12 mouse cellular contexts compared by ENCODE assay signal in the genomic region with DNA sequence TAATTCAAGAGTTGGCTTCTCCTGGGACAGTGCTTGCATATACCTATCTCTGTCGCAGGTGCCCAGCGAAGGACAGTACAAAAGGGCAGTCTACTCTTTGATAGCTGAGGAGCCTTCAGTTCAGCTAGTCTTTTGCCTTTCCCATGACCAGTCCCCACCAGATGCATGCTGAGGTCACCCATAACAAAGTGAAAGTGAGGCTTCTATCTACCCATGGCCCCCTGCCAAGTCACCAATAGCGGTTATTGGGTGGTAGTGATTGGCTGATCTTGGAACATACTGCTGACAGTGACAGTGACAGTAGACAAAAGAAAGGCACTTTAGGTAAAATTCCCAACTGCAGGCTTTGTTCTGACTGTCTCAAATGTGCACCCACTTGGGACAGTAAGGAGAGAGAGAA. TPM values are rescaled to one million over a fixed set of nuclear protein-coding genes. Genes with fewer than 3 reads are reported as not detected.
DNase-seq lines count a peak whose midpoint lies in the region; ATAC-seq and TF ChIP-seq lines count a peak whose summit lies in the region.
"Had no signal": no experiment of that assay in that cellular context is flagged by ENCODE, and none has a peak within 500 bp of the region (broad histone marks: within the 10 kb centered on the region; RNA-seq: fewer than 3 reads in every experiment).

No protein-coding gene starts in this region.

- ATAC-seq in heart, embryonic 15.5 days (replicated peaks; ENCODE audit: insufficient number of reproducible peaks, insufficient read depth, low FRiP score, low read depth) = no peak
- no peak for ATAC-seq in heart, embryonic 11.5 days (replicated peaks; ENCODE audit: insufficient number of reproducible peaks, low FRiP score, low TSS enrichment)
- no peak for ATAC-seq in embryonic facial prominence, embryonic 13.5 days (ENCODE audit: insufficient number of reproducible peaks, insufficient read depth, low FRiP score, low TSS enrichment, low read depth)
- ATAC-seq in megakaryocyte, adult 5-6 weeks (ENCODE audit: poor library complexity, severe bottlenecking) = no peak
- no peak for ATAC-seq in midbrain, embryonic 13.5 days
- ATAC-seq: inflammation-experienced regulatory T-cells, adult 6 months had no signal

- no peak overlapping the region for H3K4me3 ChIP-seq in heart, embryonic 15.5 days
- H3K4me3 ChIP-seq in heart, embryonic 11.5 days (ENCODE audit: low read depth, low read length) = no peak overlapping the region
- H3K4me3 ChIP-seq in MEL (ENCODE audit: control insufficient read depth in 1 of 2, insufficient read depth in 1 of 2, low read depth in 2 of 2, low read length in 2 of 2) = peak overlapping the region in 1 of 2 experiments; percentile 5; a peak in 1 of 4 replicates
- H3K4me3 ChIP-seq in embryonic facial prominence, embryonic 13.5 days = no peak overlapping the region
- no peak overlapping the region for H3K4me3 ChIP-seq in midbrain, embryonic 13.5 days (replicated peaks)
- H3K4me3 ChIP-seq: neural tube, embryonic 12.5 days had no signal

- peak; percentile 9 for DNase-seq in MEL (ENCODE audit: low read depth, low spot score)
- peak; percentile 40 for DNase-seq in lung, postnatal 36 days
- DNase-seq in thymus, postnatal 14 days = no peak
- DNase-seq: left cerebral cortex, postnatal 4 days had no signal

- H3K79me2 ChIP-seq in MEL (ENCODE audit: control insufficient read depth, insufficient read depth, low read length, poor library complexity) = no peaks in the 10 kb centered on the region

- H3K27me3 ChIP-seq in heart, embryonic 15.5 days = no peaks in the 10 kb centered on the region
- no peaks in the 10 kb centered on the region for H3K27me3 ChIP-seq in heart, embryonic 11.5 days (ENCODE audit: control insufficient read depth, insufficient read depth, low read length)
- H3K27me3 ChIP-seq in MEL (ENCODE audit: control insufficient read depth in 1 of 2, insufficient read depth in 2 of 2, low read length in 2 of 2) = no peaks in the 10 kb centered on the region
- no peaks in the 10 kb centered on the region for H3K27me3 ChIP-seq in embryonic facial prominence, embryonic 13.5 days
- H3K27me3 ChIP-seq in midbrain, embryonic 13.5 days = no peaks in the 10 kb centered on the region
- H3K27me3 ChIP-seq: neural tube, embryonic 12.5 days had no signal

- H3K9ac ChIP-seq in heart, embryonic 15.5 days = no peak overlapping the region
- H3K9ac ChIP-seq in heart, embryonic 11.5 days (ENCODE audit: low read depth, low read length) = no peak overlapping the region
- H3K9ac ChIP-seq in MEL (ENCODE audit: control insufficient read depth, low read depth, low read length, poor library complexity, severe bottlenecking) = no peak overlapping the region
- H3K9ac ChIP-seq in embryonic facial prominence, embryonic 13.5 days = no peak overlapping the region
- no peak overlapping the region for H3K9ac ChIP-seq in midbrain, embryonic 13.5 days (replicated peaks)
- H3K9ac ChIP-seq: neural tube, embryonic 12.5 days had no signal

- no peak for TF ChIP-seq EP300 in MEL (IDR thresholded peaks at IDR 0.05; ENCODE audit: low read depth in 1 of 2, low read length in 2 of 2)

- WGBS in heart, embryonic 15.5 days = 72% methylated on average over 3 of the region's 3 CpGs
- WGBS in heart, embryonic 11.5 days (ENCODE audit: insufficient replicate concordance) = 78% methylated on average over 3 of the region's 3 CpGs
- 88% methylated on average over 3 of the region's 3 CpGs for WGBS in embryonic facial prominence, embryonic 13.5 days
- WGBS in midbrain, embryonic 13.5 days = 89% methylated on average over 3 of the region's 3 CpGs

- H3K36me3 ChIP-seq in heart, embryonic 15.5 days = no peaks in the 10 kb centered on the region
- H3K36me3 ChIP-seq in heart, embryonic 11.5 days (ENCODE audit: control insufficient read depth, insufficient read depth, low read length) = no peaks in the 10 kb centered on the region
- H3K36me3 ChIP-seq in MEL (ENCODE audit: control insufficient read depth in 1 of 2, insufficient read depth in 2 of 2, low read length in 2 of 2) = no peaks in the 10 kb centered on the region
- H3K36me3 ChIP-seq in embryonic facial prominence, embryonic 13.5 days = 0 out of 2 replicates have a peak, but pooled peaks cover 2% of the 10 kb centered on the region
- H3K36me3 ChIP-seq in midbrain, embryonic 13.5 days = no peaks in the 10 kb centered on the region
- H3K36me3 ChIP-seq: neural tube, embryonic 12.5 days had no signal

- no peak for TF ChIP-seq RAD21 in MEL (IDR thresholded peaks at IDR 0.05; ENCODE audit: low read depth, low read length)

- peak overlapping the region; percentile 3; the same call in 1 of the 2 replicates for H3K27ac ChIP-seq in heart, embryonic 15.5 days
- no peak overlapping the region for H3K27ac ChIP-seq in heart, embryonic 11.5 days (ENCODE audit: low read depth, low read length)
- no peak overlapping the region for H3K27ac ChIP-seq in MEL (ENCODE audit: control insufficient read depth, low read depth, low read length)
- peak overlapping the region; percentile 17; the same call in 1 of the 2 replicates for H3K27ac ChIP-seq in embryonic facial prominence, embryonic 13.5 days
- H3K27ac ChIP-seq in midbrain, embryonic 13.5 days = no peak overlapping the region
- H3K27ac ChIP-seq: neural tube, embryonic 12.5 days had no signal

- no peak for TF ChIP-seq POLR2A in MEL (IDR thresholded peaks at IDR 0.05; ENCODE audit: control insufficient read depth in 1 of 2, insufficient read depth in 1 of 2, low read depth in 1 of 2, low read length in 2 of 2, poor library complexity in 1 of 2)

- TF ChIP-seq CTCF in MEL (IDR thresholded peaks at IDR 0.05 in 2 of 3, conservative IDR thresholded peaks at IDR 0.05 in 1 of 3; ENCODE audit: control insufficient read depth in 1 of 3, insufficient read depth in 1 of 3, low read depth in 2 of 3, low read length in 3 of 3, poor library complexity in 1 of 3, severe bottlenecking in 1 of 3) = no peak

- H3K4me1 ChIP-seq in heart, embryonic 15.5 days (replicated peaks) = peaks cover 22% of the 10 kb centered on the region
- H3K4me1 ChIP-seq in heart, embryonic 11.5 days (ENCODE audit: control insufficient read depth, insufficient read depth, low read length) = peaks cover 13% of the 10 kb centered on the region
- no peaks in the 10 kb centered on the region for H3K4me1 ChIP-seq in MEL (ENCODE audit: control insufficient read depth in 1 of 2, insufficient read depth in 2 of 2, low read length in 2 of 2)
- H3K4me1 ChIP-seq in embryonic facial prominence, embryonic 13.5 days = peaks cover 57% of the 10 kb centered on the region
- peaks cover 45% of the 10 kb centered on the region for H3K4me1 ChIP-seq in midbrain, embryonic 13.5 days (replicated peaks)

- H3K9me3 ChIP-seq in heart, embryonic 15.5 days (replicated peaks) = no peaks in the 10 kb centered on the region
- no peaks in the 10 kb centered on the region for H3K9me3 ChIP-seq in heart, embryonic 11.5 days (replicated peaks; ENCODE audit: control insufficient read depth, low read length)
- no peaks in the 10 kb centered on the region for H3K9me3 ChIP-seq in MEL (replicated peaks; ENCODE audit: insufficient read depth, low read length)
- H3K9me3 ChIP-seq in embryonic facial prominence, embryonic 13.5 days = no peaks in the 10 kb centered on the region
- no peaks in the 10 kb centered on the region for H3K9me3 ChIP-seq in midbrain, embryonic 13.5 days
- H3K9me3 ChIP-seq: neural tube, embryonic 12.5 days had no signal

- no peak overlapping the region for H3K4me2 ChIP-seq in heart, embryonic 15.5 days
- no peak overlapping the region for H3K4me2 ChIP-seq in heart, embryonic 11.5 days
- H3K4me2 ChIP-seq in embryonic facial prominence, embryonic 13.5 days = no peak overlapping the region
- H3K4me2 ChIP-seq in midbrain, embryonic 13.5 days (replicated peaks) = no peak overlapping the region
- H3K4me2 ChIP-seq: neural tube, embryonic 12.5 days had no signal

TF ChIP-seq in MEL, 35 proteins besides CTCF, POLR2A, EP300 and RAD21:
- TF ChIP-seq BHLHE40 (IDR thresholded peaks at IDR 0.05; ENCODE audit: borderline replicate concordance, low read depth, low read length) (no peak), ETS1 (IDR thresholded peaks at IDR 0.05; ENCODE audit: low read depth, low read length) (no peak), GATA1 (IDR thresholded peaks at IDR 0.05; ENCODE audit: low read depth, low read length) (no peak), MYB (IDR thresholded peaks at IDR 0.05; ENCODE audit: low read depth, low read length) (no peak), USF2 (IDR thresholded peaks at IDR 0.05; ENCODE audit: borderline replicate concordance in 1 of 2, insufficient read depth in 1 of 2, low read depth in 1 of 2, low read length in 2 of 2) (no peak), MAX (IDR thresholded peaks at IDR 0.05; ENCODE audit: low read length) (no peak), GABPA (IDR thresholded peaks at IDR 0.05; ENCODE audit: low read depth, low read length) (no peak), MEF2A (IDR thresholded peaks at IDR 0.05; ENCODE audit: extremely low read depth, insufficient replicate concordance, low read depth, low read length, poor library complexity, severe bottlenecking) (no peak), NELFE (IDR thresholded peaks at IDR 0.05; ENCODE audit: low read depth, low read length) (no peak), ZMIZ1 (IDR thresholded peaks at IDR 0.05; ENCODE audit: low read depth, low read length) (no peak), NRF1 (IDR thresholded peaks at IDR 0.05; ENCODE audit: insufficient read depth, low read depth, low read length, poor library complexity, severe bottlenecking) (no peak), SIN3A (IDR thresholded peaks at IDR 0.05; ENCODE audit: low read length) (no peak), RCOR1 (IDR thresholded peaks at IDR 0.05; ENCODE audit: low read depth, low read length) (no peak), SMC3 (IDR thresholded peaks at IDR 0.05; ENCODE audit: low read depth, low read length) (no peak)

RNA-seq across cellular contexts. Expression of a gene that starts 53.2 kb away (rescaled TPM):
- polyA plus RNA-seq in heart, embryonic 15.5 days (2015; fragmentation: Nextera tagmentation; extraction: Ambion mirVana) = 16.7 and 22.8 TPM in 2 replicates
- 29.6 and 30.1 TPM in 2 replicates for polyA plus RNA-seq in heart, embryonic 11.5 days (2014; fragmentation: Nextera tagmentation; extraction: Ambion mirVana)
- total RNA-seq in MEL (2012; rRNA removed) = not detected in 2 replicates
- polyA plus RNA-seq in MEL (2012; ENCODE audit: insufficient read depth in 1 of 2, insufficient read length in 2 of 2, low read depth in 1 of 2, low replicate concordance in 2 of 2, missing spikeins in 1 of 2) = not detected
- 81.8 and 95.3 TPM in 2 replicates for polyA plus RNA-seq in embryonic facial prominence, embryonic 13.5 days (2015; fragmentation: Nextera tagmentation; extraction: Ambion mirVana)
- 0.16 TPM in 1 of 2 replicates, not detected in the other for total RNA-seq in megakaryocyte, adult 5-6 weeks (2015)
- 0.29 and 0.45 TPM in 2 replicates for total RNA-seq in megakaryocyte, adult 5-6 weeks (2017)
- 42.9 and 45.4 TPM in 2 replicates for polyA plus RNA-seq in midbrain, embryonic 13.5 days (2015; fragmentation: Nextera tagmentation; extraction: Ambion mirVana)
- total RNA-seq: common myeloid progenitor, adult 5-6 weeks had no signal
- polyA plus RNA-seq: inflammation-experienced regulatory T-cells, adult 6 months had no signal

Comparison
In these comparisons a context has a peak if more than half of its experiments do, and no peak if none do; other contexts are left out.
1. H3K27ac ChIP-seq: peak in heart, embryonic 15.5 days (single experiment) and embryonic facial prominence, embryonic 13.5 days (single experiment); none in heart, embryonic 11.5 days (single experiment), MEL (single experiment) and midbrain, embryonic 13.5 days (single experiment).
2. RNA of a gene that starts 53.2 kb away (polyA plus RNA-seq): 81.8 to 95.3 TPM in embryonic facial prominence, embryonic 13.5 days, 42.9 to 45.4 TPM in midbrain, embryonic 13.5 days, 29.6 to 30.1 TPM in heart, embryonic 11.5 days and 16.7 to 22.8 TPM in heart, embryonic 15.5 days; not detected in MEL; every median in the first group is over 10 times any median in the second.